Mouse (Mus musculus): Measurements from ENCODE around the gene St5. TPM values are rescaled to one million over a fixed set of nuclear protein-coding genes. Genes with fewer than 3 reads are reported as not detected.
A peak's percentile ranks its signal among the peaks of the same experiment; 100 is the strongest.

St5 gene
- polyA plus RNA-seq, 1 experiment from 2014 or later, result 33.5 TPM

DNA sequence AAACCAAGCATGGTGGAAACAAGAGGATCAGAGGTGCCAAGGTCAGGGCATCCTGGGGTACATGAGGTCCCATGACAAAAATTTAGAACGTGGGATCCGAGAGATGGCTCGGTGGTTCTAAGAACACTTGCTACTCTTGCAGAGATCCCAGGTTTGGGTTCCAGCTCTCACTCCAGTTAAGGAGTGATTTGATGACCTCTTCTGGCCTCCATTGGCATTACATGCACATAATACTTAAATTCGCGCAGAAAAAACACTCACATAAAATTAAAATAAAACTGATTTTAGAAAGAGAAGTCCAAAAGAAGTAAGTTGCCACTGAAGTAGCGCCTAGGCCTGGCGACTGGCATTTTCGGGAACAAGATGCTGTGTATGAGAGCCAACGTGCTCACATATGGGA, 15.9 kb upstream of the St5 start:
- DNase-seq (ENCODE audit: extremely low spot score, low spot score), result no peak
- Histone ChIP-seq H3K27me3 (ENCODE audit: poor library complexity, severe bottlenecking) (no peaks in the 10 kb centered on the region), H3K4me1 (no peaks in the 10 kb centered on the region), H3K36me3 (replicated peaks) (no peaks in the 10 kb centered on the region), H3K27ac (no peak overlapping the region), H3K9me3 (peaks cover 5% of the 10 kb centered on the region; the same call in 1 of the 2 replicates), H3K4me3 (no peak overlapping the region)
- 68% methylated on average over 9 of the region's 9 CpGs for WGBS

- no peaks in the 10 kb centered on the region for H3K27me3 ChIP-seq (ENCODE audit: poor library complexity, severe bottlenecking)
- no peaks in the 10 kb centered on the region for H3K9me3 ChIP-seq
- H3K27ac ChIP-seq, result no peak overlapping the region
- H3K4me1 ChIP-seq, result no peaks in the 10 kb centered on the region
- H3K4me3 ChIP-seq, result no peak overlapping the region
- DNase-seq (ENCODE audit: extremely low spot score, low spot score), result no peak
- H3K36me3 ChIP-seq (replicated peaks), result peaks cover 47% of the 10 kb centered on the region
- 95% methylated on average over 2 of the region's 2 CpGs for WGBS
Observed at GRCm38 (mm10) chr7:109713434-109713982, 10.1 kb upstream of the St5 start.

- Histone ChIP-seq H3K9me3 (no peaks in the 10 kb centered on the region), H3K36me3 (replicated peaks) (peaks cover 58% of the 10 kb centered on the region), H3K27me3 (ENCODE audit: poor library complexity, severe bottlenecking) (no peaks in the 10 kb centered on the region), H3K27ac (no peak overlapping the region), H3K4me3 (no peak overlapping the region), H3K4me1 (no peaks in the 10 kb centered on the region)
- no peak for DNase-seq (ENCODE audit: extremely low spot score, low spot score)
- 94% methylated on average over 7 of the region's 7 CpGs for WGBS
Observed at GRCm38 (mm10) chr7:109712198-109712597, 8.8 kb upstream of the St5 start.

DNA sequence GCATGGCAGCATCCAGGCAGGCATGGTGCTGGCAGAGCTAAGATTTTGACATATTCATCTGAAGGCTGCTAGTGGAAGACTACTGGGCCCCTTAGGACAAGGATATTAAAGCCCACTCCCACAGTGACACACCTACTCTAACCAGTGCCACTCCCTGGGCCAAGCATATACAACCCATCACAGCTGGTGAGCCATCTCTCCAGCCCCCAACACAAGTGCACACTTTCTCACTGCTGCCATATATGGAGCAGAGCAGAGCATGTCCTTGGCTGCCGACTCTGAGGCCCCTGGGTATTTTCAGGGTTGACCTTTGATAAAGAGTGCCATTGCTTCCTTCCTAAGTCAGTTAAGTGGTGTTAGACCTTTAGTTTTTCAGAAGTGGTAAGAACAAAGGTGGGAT, 6.7 kb upstream of the St5 start:
- no peaks in the 10 kb centered on the region for H3K9me3 ChIP-seq
- H3K36me3 ChIP-seq (replicated peaks), result peaks cover 58% of the 10 kb centered on the region
- peaks cover 7% of the 10 kb centered on the region for H3K4me1 ChIP-seq
- DNase-seq (ENCODE audit: extremely low spot score, low spot score), result no peak
- WGBS, result 91% methylated on average over 1 of the region's 1 CpGs
- H3K27me3 ChIP-seq (ENCODE audit: poor library complexity, severe bottlenecking), result no peaks in the 10 kb centered on the region
- no peak overlapping the region for H3K27ac ChIP-seq
- no peak overlapping the region for H3K4me3 ChIP-seq

DNA sequence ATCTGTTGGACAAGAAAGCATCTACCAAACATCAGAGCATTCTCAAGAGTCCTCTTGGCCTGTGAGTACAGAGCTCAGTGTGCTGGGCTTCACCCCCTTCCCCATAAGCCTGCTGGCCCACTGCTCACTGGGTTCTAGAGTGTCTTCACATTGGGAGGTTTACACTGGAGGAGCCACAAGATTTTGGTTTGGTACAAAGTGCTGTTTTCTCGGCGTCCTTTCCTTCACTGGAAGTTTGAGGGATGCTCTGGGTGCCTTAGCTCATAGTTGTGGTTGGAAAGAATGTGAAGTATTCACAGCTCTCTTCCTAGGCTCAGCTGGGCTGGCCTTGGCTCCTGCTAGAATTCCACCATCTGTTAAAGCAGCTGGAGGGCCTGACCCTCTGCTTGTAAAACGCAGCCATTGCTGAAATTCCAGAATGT, 5.6 kb upstream of the St5 start:
- Histone ChIP-seq H3K36me3 (replicated peaks) (peaks cover 58% of the 10 kb centered on the region), H3K27ac (no peak overlapping the region), H3K9me3 (no peaks in the 10 kb centered on the region), H3K4me3 (no peak overlapping the region), H3K27me3 (ENCODE audit: poor library complexity, severe bottlenecking) (no peaks in the 10 kb centered on the region), H3K4me1 (peaks cover 18% of the 10 kb centered on the region)
- 79% methylated on average over 3 of the region's 3 CpGs for WGBS
- DNase-seq (ENCODE audit: extremely low spot score, low spot score), result no peak

DNA sequence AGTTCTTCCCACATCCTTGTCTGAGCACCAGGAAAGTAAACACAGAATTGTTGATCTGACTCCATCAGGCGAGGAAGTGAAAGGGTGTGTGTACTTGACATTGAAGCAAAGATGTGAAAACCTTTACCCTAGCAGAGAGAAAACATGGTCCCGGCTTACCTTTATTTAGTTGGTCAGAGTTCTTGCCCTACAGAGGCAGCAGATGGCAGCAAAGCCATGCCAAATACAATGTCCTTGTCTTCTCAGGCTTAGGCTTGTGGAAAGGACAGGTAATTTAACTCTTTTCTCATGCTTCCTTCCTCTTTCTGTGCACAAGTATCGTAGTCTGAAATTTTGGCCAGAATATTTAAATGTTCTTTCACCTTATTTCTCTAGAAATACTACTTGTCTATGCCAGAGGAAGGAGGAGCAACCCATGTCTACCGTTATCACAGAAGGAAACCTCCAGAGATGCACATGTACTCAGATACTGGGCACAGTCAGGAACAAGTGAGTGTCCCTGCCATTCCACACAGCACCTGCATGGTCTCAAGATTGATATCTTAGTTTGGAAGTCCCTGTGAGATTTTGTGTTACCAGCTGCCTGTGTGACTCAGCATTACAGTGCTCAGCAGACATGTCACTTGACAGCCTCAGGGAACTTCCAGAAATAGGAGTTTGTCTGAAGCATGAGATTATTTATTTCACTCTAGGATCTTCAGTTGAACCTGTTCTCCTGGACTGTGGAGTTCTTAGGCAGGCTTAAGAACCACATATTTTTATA, 3.8 kb upstream of the St5 start:
- WGBS, result 70% methylated on average over 4 of the region's 4 CpGs
- H3K36me3 ChIP-seq (replicated peaks), result peaks cover 47% of the 10 kb centered on the region
- no peaks in the 10 kb centered on the region for H3K9me3 ChIP-seq
- H3K4me1 ChIP-seq, result peaks cover 30% of the 10 kb centered on the region
- H3K4me3 ChIP-seq, result no peak overlapping the region
- H3K27ac ChIP-seq, result no peak overlapping the region
- H3K27me3 ChIP-seq (ENCODE audit: poor library complexity, severe bottlenecking), result peaks cover 11% of the 10 kb centered on the region
- no peak for DNase-seq (ENCODE audit: extremely low spot score, low spot score)

DNA sequence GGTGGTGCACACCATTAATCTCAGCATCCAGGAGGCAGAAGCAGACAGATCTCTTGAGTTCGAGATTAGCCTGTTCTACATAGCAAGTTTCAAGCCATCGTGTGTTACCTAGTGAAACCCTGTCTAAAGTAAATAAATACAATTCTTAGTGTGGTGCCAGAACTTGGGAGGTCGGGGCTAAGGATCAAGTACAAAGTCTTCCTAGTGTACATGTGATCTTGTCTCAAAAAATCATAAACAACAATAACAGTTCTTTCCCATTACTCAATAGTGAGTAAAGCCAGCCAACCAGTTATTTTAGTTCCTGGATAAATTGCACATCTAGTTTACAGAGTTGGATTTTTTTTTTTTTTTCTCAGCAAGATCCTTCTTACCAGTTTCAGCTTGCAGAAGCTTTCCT, 1.1 kb upstream of the St5 start:
- Histone ChIP-seq H3K4me3 (peak overlapping the region; percentile 73), H3K9me3 (no peaks in the 10 kb centered on the region), H3K4me1 (peaks cover 30% of the 10 kb centered on the region), H3K27me3 (ENCODE audit: poor library complexity, severe bottlenecking) (peaks cover 11% of the 10 kb centered on the region), H3K36me3 (replicated peaks) (peaks cover 21% of the 10 kb centered on the region), H3K27ac (peak overlapping the region; percentile 93)
- WGBS, result 73% methylated on average over 3 of the region's 3 CpGs
- no peak for DNase-seq (ENCODE audit: extremely low spot score, low spot score)

- Histone ChIP-seq H3K4me3 (peak overlapping the region; percentile 73), H3K36me3 (replicated peaks) (peaks cover 16% of the 10 kb centered on the region), H3K27ac (peak overlapping the region; percentile 93), H3K27me3 (ENCODE audit: poor library complexity, severe bottlenecking) (peaks cover 11% of the 10 kb centered on the region), H3K9me3 (no peaks in the 10 kb centered on the region), H3K4me1 (peaks cover 30% of the 10 kb centered on the region)
- DNase-seq (ENCODE audit: extremely low spot score, low spot score), result no peak
- 1% methylated on average over 17 of the region's 17 CpGs for WGBS
Observed at GRCm38 (mm10) chr7:109704016-109704377, 592 bp upstream of the St5 start.

DNA sequence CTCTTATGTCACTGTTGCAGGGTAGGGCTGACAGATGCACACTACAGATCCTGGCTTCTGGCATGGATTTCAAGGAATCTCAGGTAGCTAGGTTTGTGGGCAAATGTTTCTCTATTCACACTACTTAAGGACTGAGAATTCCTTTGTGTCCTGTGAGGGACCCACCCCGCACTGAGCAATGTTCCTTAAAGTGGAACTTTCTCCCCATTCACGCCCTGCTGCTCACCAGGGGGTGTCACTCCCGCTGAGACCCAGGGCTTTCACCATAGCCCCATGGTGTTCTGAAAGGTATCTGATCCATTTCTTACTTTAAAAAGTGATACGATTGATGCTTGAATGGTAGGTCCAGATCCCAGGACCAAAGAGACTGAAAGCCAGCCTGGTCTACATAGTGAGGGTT, 684 bp downstream of the St5 start:
- Histone ChIP-seq H3K27ac (no peak overlapping the region), H3K36me3 (replicated peaks) (peaks cover 4% of the 10 kb centered on the region), H3K4me1 (peaks cover 30% of the 10 kb centered on the region), H3K27me3 (ENCODE audit: poor library complexity, severe bottlenecking) (peaks cover 11% of the 10 kb centered on the region), H3K9me3 (no peaks in the 10 kb centered on the region), H3K4me3 (peak overlapping the region; percentile 73)
- no peak for DNase-seq (ENCODE audit: extremely low spot score, low spot score)
- WGBS, result 39% methylated on average over 4 of the region's 4 CpGs

DNA sequence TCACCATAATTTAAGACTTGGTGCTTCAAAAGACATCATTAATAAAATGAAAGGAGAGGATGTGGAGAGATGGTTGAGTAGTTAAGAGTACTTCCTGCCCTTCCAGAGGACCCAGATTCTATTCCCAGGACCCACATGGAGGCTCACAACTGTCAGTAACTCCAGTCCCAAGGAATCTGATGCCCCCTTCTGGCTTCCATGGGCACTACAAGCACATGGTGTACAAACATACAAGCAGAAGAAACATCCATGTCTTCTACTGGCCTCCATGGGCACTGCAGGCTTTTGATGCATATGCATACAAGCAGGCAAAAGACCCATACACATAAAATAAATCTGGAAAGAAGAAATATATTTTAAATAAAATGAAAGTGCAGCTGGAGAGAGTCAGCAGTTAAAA, 3.2 kb downstream of the St5 start:
- no peak for DNase-seq (ENCODE audit: extremely low spot score, low spot score)
- H3K4me1 ChIP-seq, result peaks cover 24% of the 10 kb centered on the region
- H3K27me3 ChIP-seq (ENCODE audit: poor library complexity, severe bottlenecking), result peaks cover 11% of the 10 kb centered on the region
- H3K27ac ChIP-seq, result no peak overlapping the region
- no peak overlapping the region for H3K4me3 ChIP-seq
- no peaks in the 10 kb centered on the region for H3K36me3 ChIP-seq (replicated peaks)
- no peaks in the 10 kb centered on the region for H3K9me3 ChIP-seq

- 90% methylated on average over 10 of the region's 10 CpGs for WGBS
- Histone ChIP-seq H3K9me3 (no peaks in the 10 kb centered on the region), H3K4me1 (peaks cover 4% of the 10 kb centered on the region; the same call in 1 of the 2 replicates), H3K27ac (no peak overlapping the region), H3K36me3 (replicated peaks) (no peaks in the 10 kb centered on the region), H3K27me3 (ENCODE audit: poor library complexity, severe bottlenecking) (no peaks in the 10 kb centered on the region), H3K4me3 (no peak overlapping the region)
- no peak for DNase-seq (ENCODE audit: extremely low spot score, low spot score)
Observed at GRCm38 (mm10) chr7:109695339-109695726, 8.1 kb downstream of the St5 start.

DNA sequence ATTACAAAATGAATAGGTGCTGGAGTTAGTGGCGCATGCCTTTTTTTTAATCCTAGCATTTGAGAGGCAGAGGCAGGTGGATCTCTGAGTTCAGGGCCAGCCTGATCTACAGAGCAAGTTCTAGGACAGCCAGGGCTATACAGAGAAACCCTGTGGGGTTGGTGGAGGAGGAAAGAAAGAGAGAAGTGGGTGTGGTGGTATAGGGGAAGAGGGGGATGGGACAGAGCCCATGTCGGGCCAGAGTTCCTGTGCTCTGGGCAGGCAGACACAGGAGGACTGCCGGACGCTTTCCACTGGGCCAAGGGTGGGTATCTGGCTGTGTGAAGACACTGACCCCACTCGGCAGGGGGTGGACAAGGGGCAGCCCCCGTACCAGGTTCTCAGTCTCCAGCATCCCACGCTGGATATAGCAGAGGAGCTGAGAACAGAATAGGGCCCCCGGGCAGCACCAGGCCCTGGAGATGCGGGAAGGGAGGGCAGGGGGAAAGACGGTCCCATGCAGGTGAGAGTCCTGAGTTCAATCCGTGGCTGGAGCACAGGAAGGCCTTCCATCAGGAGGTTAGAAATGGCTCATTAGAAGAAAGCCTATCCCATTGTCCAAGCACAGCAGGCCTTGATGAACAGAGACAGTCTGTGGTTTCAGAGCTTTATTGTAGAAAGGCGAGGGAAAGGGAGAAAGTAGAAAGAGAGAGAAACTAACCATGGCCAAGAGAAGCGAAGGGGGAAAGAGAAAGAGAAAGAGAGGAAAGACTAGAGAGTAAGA, 8.6 kb downstream of the St5 start:
- no peak overlapping the region for H3K4me3 ChIP-seq
- WGBS, result 80% methylated on average over 13 of the region's 13 CpGs
- H3K27ac ChIP-seq, result no peak overlapping the region
- H3K9me3 ChIP-seq, result no peaks in the 10 kb centered on the region
- peaks cover 4% of the 10 kb centered on the region; the same call in 1 of the 2 replicates for H3K4me1 ChIP-seq
- no peak for DNase-seq (ENCODE audit: extremely low spot score, low spot score)
- H3K27me3 ChIP-seq (ENCODE audit: poor library complexity, severe bottlenecking), result no peaks in the 10 kb centered on the region
- no peaks in the 10 kb centered on the region for H3K36me3 ChIP-seq (replicated peaks)

- peaks cover 23% of the 10 kb centered on the region for H3K4me1 ChIP-seq
- 92% methylated on average over 5 of the region's 5 CpGs for WGBS
- no peaks in the 10 kb centered on the region for H3K36me3 ChIP-seq (replicated peaks)
Observed at GRCm38 (mm10) chr7:109690961-109691360, 12.4 kb downstream of the St5 start.

More at GRCm38 (mm10) chr7:109690961-109691360, 12.4 kb downstream of the St5 start:
- no peak for DNase-seq (ENCODE audit: extremely low spot score, low spot score)
- Histone ChIP-seq H3K4me3 (no peak overlapping the region), H3K27me3 (ENCODE audit: poor library complexity, severe bottlenecking) (no peaks in the 10 kb centered on the region), H3K9me3 (no peaks in the 10 kb centered on the region), H3K27ac (no peak overlapping the region)

All from forebrain, embryonic 10.5 days (tissue).